Mouse (Mus musculus) urinary bladder, postnatal 25 days (tissue): Measurements from ENCODE around the gene Stat3.

Source experiments
- DNase-seq: peaks from one replicate; pipeline ENCODE4 v3.0.0; 2022; ENCODE audit warnings: low spot score

The Stat3 gene

DNA sequence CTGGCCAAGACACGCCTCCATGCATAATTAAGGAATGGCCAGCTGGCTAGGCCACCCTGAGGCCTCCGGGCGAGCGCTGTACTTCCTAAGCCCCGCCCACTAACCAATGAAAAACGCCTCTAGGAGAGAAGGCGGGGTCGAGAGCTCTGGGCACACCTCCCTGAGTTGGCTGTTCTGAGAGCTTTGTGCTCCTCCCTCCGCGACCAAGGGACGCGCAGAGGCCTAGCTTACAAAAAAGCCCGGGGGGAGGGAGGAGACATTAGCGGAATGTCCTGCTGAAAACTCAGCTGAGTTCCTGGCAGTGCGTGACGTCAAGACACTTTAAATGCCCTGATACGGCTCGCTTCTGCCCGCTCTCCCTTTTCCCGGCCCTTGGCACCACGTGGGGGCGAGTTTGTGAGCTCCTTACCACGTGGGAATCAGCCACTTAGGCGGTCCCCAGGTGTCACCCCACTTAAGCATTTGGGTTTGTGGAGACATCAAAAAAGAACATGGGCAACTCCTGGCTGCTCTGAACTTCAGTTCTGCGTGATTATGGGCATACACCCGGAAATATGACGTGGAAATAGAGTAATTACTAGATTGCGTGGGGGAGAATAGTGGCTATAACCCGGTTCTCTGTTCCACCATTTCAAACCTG is at the start of gene Stat3:
Gene Stat3 (minus strand): TSS at position 29 of the 640 bp plus-strand sequence.
- peak; percentile 100 for DNase-seq

DNA sequence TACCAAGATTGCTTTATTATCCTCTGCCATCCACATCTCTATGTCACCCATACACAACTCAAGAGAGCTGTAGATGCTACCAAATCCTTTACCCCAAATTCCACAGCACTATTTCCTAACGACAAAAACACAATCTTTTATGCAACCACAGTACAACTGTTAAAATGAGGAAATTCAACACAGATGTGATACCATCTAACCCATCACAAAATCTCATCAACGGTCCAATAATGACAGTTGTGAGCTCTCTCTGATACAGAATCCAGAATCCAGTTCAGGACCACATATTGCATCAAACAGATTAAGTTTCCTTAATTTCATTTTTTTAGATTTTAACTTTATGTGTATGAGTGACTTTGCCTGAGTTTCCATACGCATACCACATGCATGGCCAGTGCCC is 49.3 kb upstream of the Stat3 start:
- DNase-seq: no peak

DNA sequence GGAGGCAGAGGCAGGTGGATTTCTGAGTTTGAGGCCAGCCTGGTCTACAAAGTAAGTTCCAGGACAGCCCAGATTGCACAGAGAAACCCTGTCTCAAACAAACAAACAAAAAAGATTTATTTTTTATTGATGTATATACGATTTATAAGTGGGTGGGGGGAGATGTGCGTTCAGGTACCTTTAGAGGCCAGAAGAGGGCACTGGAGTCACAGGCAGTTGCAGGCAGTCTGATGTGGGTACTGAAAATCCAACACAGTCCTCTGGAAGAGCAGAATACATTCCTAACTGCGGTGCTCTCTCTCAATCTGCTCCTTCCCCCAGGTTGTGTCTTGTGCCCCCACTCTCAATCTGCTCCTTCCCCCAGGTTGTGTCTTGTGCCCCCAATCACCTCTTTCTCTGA is 46.3 kb upstream of the Stat3 start:
- no peak for DNase-seq

DNA sequence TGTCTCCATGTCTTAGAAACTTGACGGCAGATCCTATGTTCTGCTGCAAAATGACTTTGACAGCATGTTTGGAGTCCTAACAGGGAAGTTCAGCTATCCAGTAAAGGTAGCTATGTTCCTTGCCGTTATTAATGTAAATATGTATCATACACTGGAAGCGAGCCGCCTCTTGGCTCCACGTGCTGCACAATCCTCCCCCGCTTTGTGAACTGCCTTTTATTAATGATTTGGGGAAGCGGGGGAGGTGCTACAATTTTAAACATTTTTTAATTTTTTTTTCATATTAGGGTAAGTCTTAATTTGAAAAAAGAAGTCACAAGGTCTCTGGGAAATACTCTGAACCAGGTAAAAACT is 44.4 kb upstream of the Stat3 start:
- no peak for DNase-seq

DNA sequence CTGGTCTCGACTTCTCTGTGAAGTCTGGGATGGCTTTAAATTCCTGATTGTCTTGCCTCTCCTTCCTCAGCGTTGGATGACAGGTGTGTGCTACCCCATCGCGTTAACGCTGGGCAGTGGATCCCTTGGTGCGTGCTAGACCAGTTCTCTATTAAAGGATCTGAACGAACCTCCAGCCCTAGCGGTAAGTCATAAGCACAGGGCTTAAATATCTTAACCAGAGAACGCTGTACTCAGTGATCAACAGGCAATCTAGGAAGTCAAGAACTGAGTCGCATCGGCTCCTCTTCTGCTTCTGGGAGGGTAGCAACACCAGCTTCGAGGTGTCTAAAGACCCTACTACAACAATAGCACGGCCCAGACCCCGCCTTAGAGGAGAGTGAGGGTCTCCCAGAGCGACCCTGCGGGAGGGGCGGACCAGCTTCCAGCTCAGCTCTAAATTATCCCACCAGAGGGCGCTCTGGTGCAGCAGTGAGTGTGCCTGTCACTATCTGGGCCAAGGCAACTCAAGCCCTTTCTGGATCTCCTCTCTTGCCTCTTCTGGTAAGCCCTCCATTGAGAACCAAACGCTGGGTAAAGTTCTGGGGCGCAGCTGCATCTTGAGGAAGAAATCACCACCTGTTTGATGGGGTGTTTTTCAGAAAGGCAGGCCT is 43.9 kb upstream of the Stat3 start:
- peak; percentile 86 for DNase-seq

DNA sequence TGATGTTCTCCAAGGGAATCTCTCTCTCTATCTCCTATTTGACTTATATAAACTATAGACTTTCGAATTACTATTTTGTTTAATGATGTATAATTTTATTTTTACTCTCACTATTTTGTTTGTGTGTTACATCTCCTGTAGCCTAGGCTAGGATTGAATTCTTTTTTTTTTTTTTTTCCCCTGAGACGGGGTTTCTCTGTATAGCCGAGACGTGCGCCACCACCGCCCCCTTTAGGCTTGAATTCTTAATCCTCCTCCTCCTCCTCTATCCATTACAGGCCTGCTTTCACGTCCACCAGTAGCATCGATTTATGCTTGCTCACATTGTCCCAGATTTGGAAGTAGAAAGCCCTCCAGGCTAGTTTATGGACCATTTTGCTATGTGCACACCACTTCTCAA is 42.7 kb upstream of the Stat3 start:
- no peak for DNase-seq

DNA sequence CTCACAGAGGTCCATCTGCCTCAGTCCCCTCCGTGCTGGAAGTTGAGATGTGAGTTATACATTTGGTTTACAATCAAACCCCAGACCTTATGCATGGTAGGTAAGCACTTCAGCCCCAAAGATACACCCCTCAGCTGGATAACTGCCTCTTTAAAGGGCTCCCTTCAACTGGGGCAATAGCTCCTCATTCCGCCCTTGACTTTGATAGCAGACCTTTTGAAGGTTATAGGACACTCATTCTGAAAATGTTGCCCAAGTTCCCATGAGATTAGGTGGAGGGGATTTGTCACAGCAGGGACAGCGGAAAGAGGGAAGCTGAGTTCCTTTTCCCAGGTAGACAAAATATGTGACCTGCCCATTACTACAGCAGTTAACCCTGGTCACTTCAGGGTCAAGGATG is 41.9 kb upstream of the Stat3 start:
- DNase-seq: no peak

DNA sequence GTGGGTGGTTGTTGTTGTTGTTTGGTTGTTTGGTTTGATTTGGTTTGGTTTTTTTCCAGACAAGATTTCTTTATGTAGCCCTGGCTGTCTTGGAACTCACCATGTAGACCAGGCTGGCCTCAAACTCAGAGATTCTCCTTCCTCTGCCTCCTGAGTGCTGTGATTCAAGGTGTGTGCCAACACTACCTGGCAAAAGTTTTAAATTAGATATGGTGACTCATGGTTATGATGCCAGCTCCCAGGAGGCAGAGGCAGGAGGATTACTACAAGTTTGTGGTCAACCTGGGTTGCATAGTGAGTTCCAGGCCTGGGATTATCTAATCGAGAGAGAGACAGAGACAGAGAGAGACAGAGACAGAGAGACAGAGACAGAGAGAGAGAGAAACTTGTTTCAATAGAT is 41.1 kb upstream of the Stat3 start:
- no peak for DNase-seq

DNA sequence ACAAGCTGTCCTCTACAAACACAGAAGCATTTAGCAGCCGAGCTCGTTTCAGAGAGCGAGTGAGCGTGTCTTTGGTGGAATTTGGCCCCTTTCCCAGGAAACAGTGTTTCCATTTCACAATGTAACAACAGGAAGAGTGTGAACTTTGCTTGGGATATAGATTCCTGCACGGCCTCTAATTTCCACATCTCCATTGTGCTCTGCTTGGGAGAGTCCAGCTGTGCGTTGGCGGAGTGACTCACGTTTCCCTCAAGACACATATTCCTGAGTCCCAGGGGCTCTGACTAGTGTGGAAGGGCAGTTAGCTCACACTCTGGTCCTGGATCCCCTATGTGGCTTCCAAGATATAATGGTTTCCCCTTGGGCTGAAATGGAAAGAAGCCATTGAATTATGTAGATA is 40.5 kb upstream of the Stat3 start:
- no peak for DNase-seq

DNA sequence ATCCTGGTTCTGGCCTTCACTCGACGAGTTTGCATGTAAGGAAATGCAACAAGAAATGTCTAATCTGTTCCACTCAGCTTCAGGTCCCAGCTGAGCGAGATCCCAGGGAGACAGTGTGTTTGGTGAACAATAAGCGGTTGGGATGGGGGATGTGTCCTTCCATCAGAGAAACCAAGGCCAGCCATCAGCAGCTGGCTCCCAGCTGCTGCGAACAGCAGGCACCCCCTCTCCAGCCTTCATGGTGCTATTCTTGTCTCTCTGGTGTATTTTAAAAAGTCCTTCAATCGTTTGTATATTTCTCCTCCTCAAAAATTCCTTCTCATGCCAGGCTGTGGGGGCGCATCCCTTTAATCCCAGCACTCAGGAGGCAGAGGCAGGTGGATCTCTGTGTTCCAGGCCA is 35.9 kb upstream of the Stat3 start:
- DNase-seq: no peak

DNA sequence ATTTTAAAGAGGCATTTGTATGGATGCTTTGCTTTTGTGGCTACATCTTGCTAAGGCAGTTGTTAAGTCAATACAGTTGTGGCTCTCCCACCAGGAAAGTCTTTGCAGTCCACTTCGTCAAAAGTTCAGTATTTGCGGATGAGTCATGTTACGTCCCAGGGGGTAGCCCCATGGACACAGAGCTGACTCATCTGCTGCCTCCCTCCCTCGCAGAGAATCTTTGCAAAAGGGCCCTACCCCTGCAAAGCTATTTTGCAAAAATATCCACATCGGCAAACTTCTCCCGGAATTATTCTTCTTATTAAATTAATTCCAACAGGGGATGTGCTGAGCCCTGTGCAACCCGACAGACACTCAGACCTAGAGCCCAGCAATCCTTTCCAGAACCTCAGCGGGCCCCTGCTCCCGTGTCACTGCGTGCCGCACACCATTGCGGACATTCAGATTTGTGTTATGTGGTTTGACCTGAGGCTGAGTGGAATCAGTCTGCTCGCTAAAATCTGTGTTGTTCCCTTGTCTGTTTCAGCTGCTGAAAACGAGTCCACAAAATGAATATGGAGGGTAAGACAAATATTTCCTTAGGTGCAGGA is 35.1 kb upstream of the Stat3 start:
- DNase-seq: peak; percentile 30

DNA sequence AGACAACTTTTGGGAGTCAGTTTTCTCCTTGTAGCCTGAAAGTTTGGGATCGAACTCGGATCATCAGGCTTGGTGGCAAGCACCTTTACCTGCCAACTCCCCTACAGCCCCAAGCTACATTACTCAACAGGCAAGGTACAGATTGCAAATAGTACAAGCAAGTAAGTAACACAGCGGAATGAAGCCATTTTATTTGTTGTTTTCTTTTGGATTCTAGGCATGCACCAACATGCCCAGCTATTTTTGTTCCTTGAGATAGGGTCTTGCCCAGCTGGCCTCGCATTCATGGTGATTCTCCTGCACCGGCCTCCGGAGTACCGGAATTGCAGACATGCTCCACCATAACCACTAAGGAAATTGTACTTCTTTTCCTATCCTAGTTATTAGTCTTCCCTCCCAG is 33.9 kb upstream of the Stat3 start:
- no peak for DNase-seq

DNA sequence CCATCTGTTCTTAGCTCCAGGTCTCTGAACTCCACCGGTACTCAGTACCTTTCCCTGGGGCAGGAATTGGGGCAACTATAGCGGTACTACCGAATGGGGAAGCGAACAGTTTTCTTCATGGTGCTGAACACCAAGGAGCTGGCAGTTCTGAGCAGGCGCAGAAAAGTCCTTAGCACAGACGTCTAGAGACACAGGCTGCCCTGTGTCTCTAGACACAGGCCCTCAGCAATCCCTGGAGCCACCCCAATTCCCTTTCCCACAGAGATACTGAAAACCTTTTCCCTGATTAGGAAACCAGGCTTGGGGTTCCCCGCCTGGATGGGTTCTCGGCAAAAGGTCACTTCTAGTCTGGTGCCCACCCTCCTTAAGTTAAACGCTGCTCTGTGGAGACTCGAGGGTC is 32.1 kb upstream of the Stat3 start:
- DNase-seq: no peak

DNA sequence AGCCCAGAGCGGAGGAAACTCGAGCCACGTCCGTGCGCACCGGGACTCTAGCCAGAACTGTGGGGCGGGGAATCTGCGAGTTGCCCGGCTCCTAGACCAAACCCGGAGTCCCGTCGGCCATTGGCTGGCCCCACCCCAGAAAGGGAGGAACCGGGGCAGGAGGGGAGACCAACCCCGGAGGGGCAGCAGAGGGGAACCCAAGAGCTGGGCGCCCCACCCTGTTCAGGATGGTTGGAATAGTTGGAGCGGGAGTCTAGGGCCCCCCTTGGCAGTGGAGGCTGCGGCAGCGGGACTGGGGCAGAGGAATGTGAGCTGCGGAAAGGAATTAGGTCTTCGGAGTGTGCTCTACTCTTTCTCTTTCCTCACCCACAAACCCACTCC is 31.2 kb upstream of the Stat3 start, which contains the start of gene Cavin1:
Gene Cavin1 (minus strand): TSS at position 331 of the 381 bp plus-strand sequence.
- DNase-seq: peak; percentile 95

DNA sequence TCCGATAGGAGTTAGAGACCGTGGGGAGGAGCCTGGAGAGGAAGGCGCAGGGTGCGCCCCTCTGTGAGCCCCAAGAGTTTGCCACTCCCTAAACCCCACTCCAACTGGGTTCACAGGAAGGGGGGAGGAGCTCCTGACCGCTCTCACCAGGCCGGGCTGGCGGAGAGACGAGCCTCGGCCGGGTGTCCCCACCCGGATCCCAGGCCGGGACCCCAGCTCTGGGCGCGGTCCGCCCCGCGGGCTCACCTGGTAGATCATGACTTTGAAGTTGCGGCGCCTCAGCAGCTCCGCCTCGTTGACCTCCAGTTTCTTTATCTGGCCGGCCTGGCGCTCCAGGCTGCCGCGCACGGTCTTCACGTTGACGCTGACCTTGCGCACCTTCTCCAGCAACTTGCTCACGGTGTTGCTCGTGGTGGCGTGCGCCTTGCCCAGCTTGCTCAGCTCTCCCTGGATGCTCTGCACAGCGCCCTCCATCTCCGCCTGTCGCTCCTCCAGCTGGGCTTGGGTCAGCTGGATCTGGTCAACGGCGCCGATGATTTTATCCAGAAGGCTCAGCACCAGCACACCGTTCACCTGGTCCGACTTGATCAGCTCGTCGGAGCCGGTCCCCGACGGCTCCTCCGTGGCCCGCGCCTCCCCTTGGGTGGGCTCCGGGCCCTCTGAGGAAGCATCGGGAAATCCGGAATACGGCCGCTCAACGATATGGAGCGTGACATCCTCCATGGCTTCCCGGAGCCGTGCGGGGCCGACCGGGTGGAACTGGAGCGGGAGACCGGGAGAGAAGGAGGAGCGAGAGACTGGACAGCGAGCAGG is 30.6 kb upstream of the Stat3 start:
- peak; percentile 30 for DNase-seq

DNA sequence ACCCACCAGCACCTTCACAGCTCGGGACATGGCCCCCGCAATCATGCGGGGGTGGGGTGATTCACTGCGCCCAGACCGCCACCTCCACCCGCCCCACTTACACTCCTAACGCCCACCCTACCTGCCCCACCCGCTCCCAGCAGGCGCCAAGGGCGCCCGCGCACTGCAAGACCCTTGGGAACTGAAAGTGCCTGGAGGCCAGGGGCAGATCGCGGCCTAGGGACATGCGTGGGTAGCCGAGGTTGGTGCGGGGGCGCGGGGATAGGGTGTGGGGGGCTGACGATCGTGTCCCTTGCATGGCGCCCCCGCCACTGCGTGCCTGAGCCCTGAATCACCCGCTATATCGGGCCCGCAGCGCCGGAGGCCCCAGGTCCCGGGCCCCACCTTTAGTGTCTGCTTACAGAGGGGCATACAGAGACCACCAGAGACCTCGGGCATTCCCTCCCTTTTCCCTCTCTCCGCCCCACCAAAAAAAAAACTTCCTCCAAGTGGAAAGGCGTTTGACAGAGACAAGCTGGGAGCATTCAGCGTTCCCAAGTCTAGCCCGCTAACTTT is 29.9 kb upstream of the Stat3 start:
- DNase-seq: peak; percentile 44

DNA sequence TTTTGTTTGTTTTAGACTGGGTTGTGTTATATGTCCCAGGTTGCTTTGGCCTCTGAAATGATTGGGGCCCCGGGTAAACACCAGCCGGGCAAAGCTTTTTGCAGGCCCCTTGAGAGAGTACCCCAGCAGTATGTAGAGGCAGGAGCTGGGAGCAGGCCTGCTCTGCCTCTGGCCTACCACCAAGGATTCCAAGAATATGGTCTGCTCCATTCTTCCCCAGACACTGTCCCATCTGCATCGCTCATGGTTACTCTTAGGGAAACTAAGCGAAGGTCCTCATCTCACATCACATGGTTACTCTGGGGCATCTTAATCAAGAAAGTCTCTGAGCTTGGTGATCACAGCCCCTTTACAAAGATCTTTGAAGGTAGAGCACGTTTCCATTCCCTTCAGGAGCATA is 29.2 kb upstream of the Stat3 start:
- no peak for DNase-seq

DNA sequence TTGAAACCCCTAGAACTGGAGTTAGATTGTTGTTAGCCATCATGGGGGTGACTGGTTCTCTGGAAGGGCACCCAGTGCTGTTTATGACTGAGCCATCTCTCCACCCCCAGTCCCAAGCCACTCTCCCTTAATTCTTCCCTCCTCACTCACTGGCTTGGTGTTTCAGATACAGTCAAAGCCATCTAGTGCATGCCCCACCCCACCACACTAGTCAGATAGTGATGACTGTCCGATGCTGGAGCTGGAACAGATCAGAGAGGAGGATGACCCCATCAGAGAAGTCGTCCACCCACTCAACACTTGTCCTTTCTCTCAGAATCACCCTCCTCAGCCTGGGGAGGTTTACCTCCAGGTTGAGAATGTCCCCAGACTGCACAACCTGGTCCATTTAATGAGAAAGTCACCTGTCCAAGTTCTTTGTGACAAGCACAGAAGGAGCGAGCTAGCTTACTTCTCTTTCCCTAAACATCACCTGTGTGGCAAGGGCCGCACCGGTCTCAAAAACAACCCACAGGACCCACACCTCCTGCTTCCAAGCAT is 28.6 kb upstream of the Stat3 start:
- no peak for DNase-seq

DNA sequence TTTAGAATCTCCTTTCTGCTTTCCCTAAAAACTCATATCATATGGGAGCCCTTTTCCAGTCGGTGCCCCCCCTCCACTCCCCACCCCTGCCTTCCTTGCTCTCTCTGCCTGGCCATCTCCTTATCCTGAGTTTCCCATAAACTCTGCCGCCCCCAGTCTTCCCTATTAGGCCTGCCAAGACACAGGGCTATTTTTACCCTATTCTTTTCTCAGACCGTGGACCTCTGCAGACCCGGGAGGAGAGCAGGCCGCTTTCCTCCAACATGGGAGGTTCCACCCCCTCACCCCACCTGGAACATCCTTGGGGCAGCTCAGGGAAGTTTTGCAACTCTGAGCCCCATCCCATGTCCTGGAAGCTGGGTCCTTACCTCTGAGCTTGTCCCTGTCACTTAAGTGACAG is 28.0 kb upstream of the Stat3 start:
- no peak for DNase-seq

DNA sequence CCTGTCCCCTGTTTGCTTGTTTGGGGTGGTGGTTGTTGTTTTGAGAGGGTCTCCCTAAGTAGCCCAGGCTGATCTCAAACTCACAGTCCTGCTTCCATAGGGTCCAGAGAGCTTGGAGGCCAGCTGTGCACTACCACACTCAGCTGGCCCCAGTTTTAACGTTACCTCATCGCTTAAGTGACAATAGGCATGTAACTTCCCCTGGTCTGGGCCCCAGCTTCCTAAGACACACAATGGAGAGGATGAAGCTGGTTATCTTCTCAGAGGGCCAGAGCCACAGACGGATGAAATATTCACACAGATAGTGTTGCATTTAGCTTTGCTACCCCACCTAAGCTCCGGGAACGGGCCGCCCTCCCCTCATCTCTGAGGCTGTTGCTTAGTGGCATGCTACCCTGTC is 26.4 kb upstream of the Stat3 start:
- no peak for DNase-seq

DNA sequence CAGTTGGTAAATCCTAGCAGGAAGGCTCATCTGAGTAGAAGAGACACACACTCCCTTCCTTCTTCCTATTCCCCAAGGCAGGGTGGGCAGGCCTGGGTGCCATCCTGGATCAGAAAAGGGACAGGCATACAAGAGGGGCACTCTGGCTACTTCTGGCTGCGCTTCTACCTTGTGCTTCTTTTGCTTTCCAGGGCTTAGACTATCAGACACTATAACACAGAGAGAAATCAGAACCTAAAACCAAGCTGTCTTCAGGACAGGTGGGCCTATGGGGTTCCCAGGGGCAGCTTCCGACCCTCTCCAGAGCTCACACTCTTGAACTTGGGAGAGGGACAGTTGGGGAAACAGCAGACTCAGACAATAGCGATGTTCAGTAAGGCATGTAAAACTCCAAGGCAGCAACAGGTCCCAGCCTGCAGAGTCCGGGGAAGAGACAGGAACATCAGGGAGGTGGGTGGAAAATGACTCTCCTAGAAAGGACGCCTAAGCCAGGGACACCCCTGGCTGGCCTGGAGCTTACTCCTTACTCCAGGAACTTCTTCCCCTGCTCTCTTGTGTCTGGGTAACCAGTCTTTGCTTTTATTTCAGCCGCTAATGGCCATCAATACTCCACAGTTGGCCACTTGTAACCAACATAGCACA is 25.7 kb upstream of the Stat3 start:
- DNase-seq: no peak

DNA sequence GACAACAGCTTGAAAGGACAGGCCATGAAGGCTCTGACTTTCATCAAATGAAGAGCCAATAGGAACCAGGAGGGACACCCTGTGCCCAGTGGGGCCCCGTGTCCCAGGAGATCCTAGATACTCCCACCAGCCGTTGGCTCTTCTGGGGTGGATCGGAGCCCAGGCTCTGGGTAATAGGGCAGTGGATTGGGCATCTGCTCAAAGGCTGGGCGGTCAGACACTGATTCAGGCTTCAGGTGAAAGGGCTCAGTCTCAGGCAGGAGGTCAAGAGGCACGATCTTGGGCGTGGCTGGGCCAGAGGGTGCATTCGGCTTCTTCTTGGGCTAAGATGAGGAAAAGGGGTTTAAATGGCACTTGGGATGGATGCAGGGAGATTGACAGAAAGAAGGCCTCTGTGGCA is 24.8 kb upstream of the Stat3 start:
- no peak for DNase-seq
